Mouse (Mus musculus) heart, embryonic 16.5 days (tissue): ENCODE measurements around the gene Ttc23. TPM values are rescaled to one million over a fixed set of nuclear protein-coding genes. Genes with fewer than 3 reads are reported as not detected.

Experiments used
- ATAC-seq: fragments of 200-750 bp; cut with Nextera tagmentation; replicated peaks from 2 replicates; pipeline ENCODE4 v1.8.0; 2017; ENCODE audit warnings: moderate number of reproducible peaks; ENCODE audit not compliant: insufficient read depth, low FRiP score; ENCODE audit errors: extremely low read depth
- H3K27ac ChIP-seq: fragments of 300-500 bp; sonication (generic); 2 replicates; pipeline ENCODE4 v1.5.1; 2014; ENCODE audit warnings: mild to moderate bottlenecking, low read length, control low read depth, moderate library complexity
- H3K27me3 ChIP-seq: fragments of 300-500 bp; sonication (generic); 2 replicates; pipeline ENCODE4 v1.6.1; 2014; ENCODE audit warnings: low read length, mixed read lengths; ENCODE audit not compliant: control insufficient read depth, insufficient read depth
- H3K36me3 ChIP-seq: fragments of 300-500 bp; sonication (generic); 2 replicates; pipeline ENCODE4 v1.6.1; 2014; ENCODE audit not compliant: control insufficient read depth, insufficient read depth
- H3K4me1 ChIP-seq: fragments of 300-500 bp; sonication (generic); 2 replicates; pipeline ENCODE4 v1.6.1; 2014; ENCODE audit warnings: low read length, mixed read lengths; ENCODE audit not compliant: control insufficient read depth, insufficient read depth
- H3K4me2 ChIP-seq: fragments of 300-500 bp; sonication (generic); 2 replicates; pipeline ENCODE4 v1.6.1; 2014; ENCODE audit warnings: low read depth, mild to moderate bottlenecking, control low read depth, low read length
- H3K4me3 ChIP-seq: fragments of 300-500 bp; sonication (generic); 2 replicates; pipeline ENCODE4 v1.5.1; 2014; ENCODE audit warnings: mild to moderate bottlenecking, control low read depth, low read length
- H3K9ac ChIP-seq: fragments of 300-500 bp; sonication (generic); 2 replicates; pipeline ENCODE4 v1.6.1; 2014; ENCODE audit warnings: low read length, control low read depth
- H3K9me3 ChIP-seq: fragments of 300-500 bp; sonication (generic); replicated peaks from 2 replicates; pipeline ENCODE4 v1.6.1; 2016; ENCODE audit warnings: low read length; ENCODE audit not compliant: control insufficient read depth
- WGBS: fragments of 180-500 bp; shearing (Covaris S2); extraction: QIAGEN DNeasy Blood & Tissue Kit; methylation state at CpG from one replicate; pipeline ENCODE4 v1.1.7; 2014; 5-methylcytosine and 5-hydroxymethylcytosine counted together
- microRNA-seq: library from miRNA; unstranded; fragments of <30 nt; microRNA quantifications from one replicate; pipeline ENCODE4, GENCODE M21; 2017
- polyA plus RNA-seq: library from polyadenylated mRNA; unstranded; fragments of >200 nt; fragmentation: Nextera tagmentation; extraction: Ambion mirVana; gene quantifications from 2 replicates; pipeline ENCODE4 v1.2.1, GENCODE M21; 2015

Ttc23 gene
- polyA plus RNA-seq, 1 experiment from 2014 or later = 17.5 TPM

- 13% methylated on average over 28 of the region's 28 CpGs for WGBS
- peak overlapping the region; percentile 51 for H3K4me3 ChIP-seq
Observed at GRCm38 (mm10) chr7:67803015-67803856, 156.0 kb downstream of the Ttc23 start.

GRCm38 (mm10) chr7:67803857-67804215 lies 156.6 kb downstream of the Ttc23 start:
- Histone ChIP-seq H3K4me3 (peak overlapping the region; percentile 51), H3K4me1 (peaks cover 4% of the 10 kb centered on the region), H3K9ac (peak overlapping the region; percentile 45), H3K4me2 (peak overlapping the region; percentile 70), H3K27me3 (no peaks in the 10 kb centered on the region), H3K9me3 (no peaks in the 10 kb centered on the region), H3K36me3 (no peaks in the 10 kb centered on the region), H3K27ac (no peak overlapping the region)
- 11% methylated on average over 12 of the region's 13 CpGs for WGBS
- peak; percentile 23; the same call in 1 of the 2 replicates for ATAC-seq

More at GRCm38 (mm10) chr7:67803015-67803856, 156.0 kb downstream of the Ttc23 start:
- H3K9me3 ChIP-seq = no peaks in the 10 kb centered on the region
- ATAC-seq = peak; percentile 82
- H3K27ac ChIP-seq = 0 out of 2 replicates have a peak overlapping the region, but pooled peaks have one; percentile 20
- H3K4me1 ChIP-seq = peaks cover 4% of the 10 kb centered on the region
- H3K27me3 ChIP-seq = no peaks in the 10 kb centered on the region
- H3K4me2 ChIP-seq = peak overlapping the region; percentile 70
- peak overlapping the region; percentile 56 for H3K9ac ChIP-seq
- no peaks in the 10 kb centered on the region for H3K36me3 ChIP-seq

Small RNA genes within 50 kb of the gene (microRNA-seq; reads per million reads assigned to microRNA genes)
- not detected for gene Gm23844

Other genes starting within 250 kb of the Ttc23 start
- gene Lrrc28, start 2.1 kb upstream of the Ttc23 start, polyA plus RNA-seq = 10.8 and 13.0 TPM in 2 replicates
- gene Synm, start 112.3 kb downstream of the Ttc23 start, polyA plus RNA-seq = 3.3 and 3.8 TPM in 2 replicates